Mouse (Mus musculus) kidney, adult 2 months (tissue): ENCODE measurements around the gene Rpl27.

Source experiments
- CTCF ChIP-seq: fragments of 200-500 bp; conservative IDR thresholded peaks from 2 replicates; pipeline ENCODE4 v1.5.1; 2011; ENCODE audit warnings: low read depth, mild to moderate bottlenecking, control low read depth, low read length, moderate library complexity, mixed read lengths; ENCODE audit not compliant: insufficient read depth, insufficient read length
- POLR2A ChIP-seq: fragments of 200-500 bp; IDR thresholded peaks from one replicate; pipeline ENCODE4 v1.6.1; 2011; ENCODE audit warnings: low read depth, low read length, control low read depth

DNA sequence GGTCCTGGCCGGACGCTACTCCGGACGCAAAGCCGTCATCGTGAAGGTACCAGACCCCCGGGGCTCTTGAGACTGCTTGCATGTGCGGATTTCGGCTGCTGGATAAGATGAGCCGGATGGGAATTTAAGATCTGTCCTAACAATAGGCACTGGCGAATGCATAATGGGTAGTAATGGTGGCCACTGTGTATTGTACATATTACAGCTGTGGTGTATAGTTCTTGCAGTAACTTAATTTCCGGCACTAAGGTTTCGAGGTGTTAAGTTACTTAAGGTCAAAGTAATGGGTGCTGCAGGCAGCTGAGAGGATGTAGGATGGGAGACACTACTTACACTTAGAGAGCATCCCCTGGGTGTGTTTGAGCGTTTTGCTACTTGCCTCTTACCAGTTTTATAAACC, 662 bp downstream of the Rpl27 start:
- no peak for TF ChIP-seq POLR2A
- no peak for TF ChIP-seq CTCF
